Mouse (Mus musculus): ENCODE results near the gene Erc2. TPM values are rescaled to one million over a fixed set of nuclear protein-coding genes. Genes with fewer than 3 reads are reported as not detected.

The Erc2 gene
- polyA plus RNA-seq, 2 experiments = 4.9 to 6.5 TPM

- Histone ChIP-seq H3K27me3 (ENCODE audit: control insufficient read depth, insufficient read depth, low read length) (no peaks in the 10 kb centered on the region), H3K4me2 (replicated peaks; ENCODE audit: low read depth, low read length, severe bottlenecking) (no peak overlapping the region), H3K4me3 (replicated peaks; ENCODE audit: low read length) (no peak overlapping the region), H3K27ac (replicated peaks; ENCODE audit: low read depth, low read length) (no peak overlapping the region), H3K9ac (ENCODE audit: low read depth, low read length, severe bottlenecking) (no peak overlapping the region), H3K4me1 (ENCODE audit: control insufficient read depth, insufficient read depth, low read length) (peaks cover 24% of the 10 kb centered on the region), H3K9me3 (ENCODE audit: control insufficient read depth, low read length) (no peaks in the 10 kb centered on the region), H3K36me3 (ENCODE audit: control insufficient read depth, insufficient read depth, low read length) (peaks cover 63% of the 10 kb centered on the region)
- no peak for ATAC-seq (ENCODE audit: low FRiP score, low read depth)
- no peak for TF ChIP-seq POLR2A (IDR thresholded peaks at IDR 0.05; ENCODE audit: borderline replicate concordance, extremely low read depth, insufficient read depth, insufficient read length)
- WGBS = 70% methylated on average over 21 of the region's 21 CpGs
- DNase-seq (ENCODE audit: low spot score) = no peak
Observed at GRCm38 (mm10) chr14:28522611-28523010, 900.4 kb downstream of the Erc2 start.

DNA sequence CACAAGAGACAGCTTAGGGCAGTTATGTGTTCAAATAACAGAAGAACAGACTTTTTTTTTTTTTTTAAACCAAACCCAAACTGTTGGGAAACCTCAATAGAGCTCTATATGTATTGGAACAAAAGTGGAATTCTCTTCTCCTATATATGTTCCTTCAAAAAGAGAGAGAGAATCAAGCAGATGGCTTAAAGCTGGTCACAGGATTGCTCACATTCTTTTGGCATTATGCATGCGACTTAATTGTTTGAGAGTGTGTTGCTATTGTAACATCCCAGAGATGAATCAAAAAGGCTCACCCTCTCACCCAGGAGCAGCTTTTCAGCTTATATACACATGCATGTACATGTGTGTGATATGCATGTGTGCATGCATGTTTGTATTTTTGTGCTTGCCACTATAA lies 903.3 kb downstream of the Erc2 start:
- Histone ChIP-seq H3K4me2 (replicated peaks; ENCODE audit: low read depth, low read length, severe bottlenecking) (no peak overlapping the region), H3K27ac (replicated peaks; ENCODE audit: low read depth, low read length) (no peak overlapping the region), H3K27me3 (ENCODE audit: control insufficient read depth, insufficient read depth, low read length) (no peaks in the 10 kb centered on the region), H3K9me3 (ENCODE audit: control insufficient read depth, low read length) (no peaks in the 10 kb centered on the region), H3K4me3 (replicated peaks; ENCODE audit: low read length) (no peak overlapping the region), H3K9ac (ENCODE audit: low read depth, low read length, severe bottlenecking) (no peak overlapping the region), H3K4me1 (ENCODE audit: control insufficient read depth, insufficient read depth, low read length) (peaks cover 13% of the 10 kb centered on the region; the same call in 1 of the 2 replicates), H3K36me3 (ENCODE audit: control insufficient read depth, insufficient read depth, low read length) (peaks cover 41% of the 10 kb centered on the region)
- no peak for ATAC-seq (ENCODE audit: low FRiP score, low read depth)
- TF ChIP-seq POLR2A (IDR thresholded peaks at IDR 0.05; ENCODE audit: borderline replicate concordance, extremely low read depth, insufficient read depth, insufficient read length) = no peak
- no peak for DNase-seq (ENCODE audit: low spot score)
- WGBS = 46% methylated on average over 1 of the region's 1 CpGs

Other genes starting within 250 kb of the Erc2 start
- gene Fam208a, start 193.6 kb upstream of the Erc2 start, polyA plus RNA-seq (2012; rRNA removed) = 29.8 and 33.1 TPM in 2 replicates
- gene Fam208a, start 193.6 kb upstream of the Erc2 start, polyA plus RNA-seq (2014; fragmentation: Nextera tagmentation; extraction: Ambion mirVana) = 11.1 and 11.8 TPM in 2 replicates
- 11.1 and 18.2 TPM in 2 replicates for gene Ccdc66, start 114.0 kb upstream of the Erc2 start, polyA plus RNA-seq (2012; rRNA removed)
- gene Ccdc66, start 114.0 kb upstream of the Erc2 start, polyA plus RNA-seq (2014; fragmentation: Nextera tagmentation; extraction: Ambion mirVana) = 11.3 and 12.7 TPM in 2 replicates

Measured in limb, embryonic 14.5 days (tissue).